ENCODE assay signal across 10 mouse cellular contexts in the genomic region with DNA sequence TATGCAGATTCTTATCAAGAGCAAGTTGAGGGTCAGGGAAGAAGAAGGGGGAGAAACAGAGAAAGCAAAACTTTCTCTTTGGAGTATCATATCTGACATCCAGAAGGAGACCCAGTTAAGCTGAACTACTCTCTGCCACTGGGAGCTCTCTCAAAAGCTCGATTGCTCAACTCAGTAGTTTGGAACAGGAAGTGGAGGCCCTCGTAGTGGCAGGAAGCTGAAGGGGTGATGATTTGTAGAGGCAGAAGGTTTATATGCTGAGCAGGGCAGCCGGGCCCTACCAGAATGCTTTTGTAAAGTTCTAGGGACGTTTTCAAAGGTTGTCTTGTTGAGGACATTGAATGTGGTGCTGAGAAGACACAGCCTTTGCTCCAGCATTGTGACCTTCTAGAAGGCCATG. TPM values are rescaled to one million over a fixed set of nuclear protein-coding genes. Genes with fewer than 3 reads are reported as not detected.
A peak's percentile ranks its signal among the peaks of the same experiment; 100 is the strongest.
DNase-seq lines count a peak whose midpoint lies in the region; ATAC-seq and TF ChIP-seq lines count a peak whose summit lies in the region.
"Had no signal": no experiment of that assay in that cellular context is flagged by ENCODE, and none has a peak within 500 bp of the region (broad histone marks: within the 10 kb centered on the region; RNA-seq: fewer than 3 reads in every experiment).

No protein-coding gene starts in this region.

- H3K4me2 ChIP-seq in heart, postnatal 0 days (ENCODE audit: low read depth, low read length) = no peak overlapping the region
- no peak overlapping the region for H3K4me2 ChIP-seq in hindbrain, embryonic 12.5 days (replicated peaks)
- no peak overlapping the region for H3K4me2 ChIP-seq in hindbrain, embryonic 16.5 days (ENCODE audit: low read length)
- H3K4me2 ChIP-seq: embryonic facial prominence, embryonic 13.5 days; hindbrain, embryonic 13.5 days had no signal

- no peak for TF ChIP-seq EP300 in heart, postnatal 0 days (IDR thresholded peaks at IDR 0.05; ENCODE audit: low read depth)

- ATAC-seq in heart, postnatal 0 days (ENCODE audit: insufficient read depth, low read depth) = no peak
- no peak for ATAC-seq in hindbrain, embryonic 12.5 days (ENCODE audit: low FRiP score)
- ATAC-seq in hindbrain, embryonic 16.5 days = no peak

- H3K9me3 ChIP-seq in heart, postnatal 0 days (replicated peaks; ENCODE audit: control insufficient read depth, low read length) = no peaks in the 10 kb centered on the region
- H3K9me3 ChIP-seq in hindbrain, embryonic 12.5 days (replicated peaks) = no peaks in the 10 kb centered on the region
- no peaks in the 10 kb centered on the region for H3K9me3 ChIP-seq in hindbrain, embryonic 16.5 days (ENCODE audit: control insufficient read depth, low read length)
- H3K9me3 ChIP-seq: embryonic facial prominence, embryonic 13.5 days; hindbrain, embryonic 13.5 days had no signal

- TF ChIP-seq CTCF in lung, adult 2 months (IDR thresholded peaks at IDR 0.05; ENCODE audit: insufficient read depth, low read length) = no peak
- TF ChIP-seq CTCF in heart, postnatal 0 days (IDR thresholded peaks at IDR 0.05; ENCODE audit: low read depth) = no peak

- 4% methylated on average over 4 of the region's 4 CpGs for WGBS in lung, adult 2 months
- WGBS in heart, postnatal 0 days = 27% methylated on average over 4 of the region's 4 CpGs
- 55% methylated on average over 4 of the region's 4 CpGs for WGBS in hindbrain, embryonic 12.5 days
- WGBS in hindbrain, embryonic 16.5 days = 71% methylated on average over 4 of the region's 4 CpGs

- H3K4me3 ChIP-seq in lung, adult 2 months (replicated peaks; ENCODE audit: extremely low read depth, low read depth, low read length) = no peak overlapping the region
- H3K4me3 ChIP-seq in heart, postnatal 0 days (ENCODE audit: low read depth, low read length) = no peak overlapping the region
- no peak overlapping the region for H3K4me3 ChIP-seq in hindbrain, embryonic 12.5 days
- no peak overlapping the region for H3K4me3 ChIP-seq in hindbrain, embryonic 16.5 days (ENCODE audit: low read length)
- H3K4me3 ChIP-seq: embryonic facial prominence, embryonic 13.5 days; hindbrain, embryonic 13.5 days had no signal

- no peak overlapping the region for H3K27ac ChIP-seq in heart, postnatal 0 days (ENCODE audit: low read depth)
- H3K27ac ChIP-seq in hindbrain, embryonic 12.5 days = no peak overlapping the region
- no peak overlapping the region for H3K27ac ChIP-seq in hindbrain, embryonic 16.5 days (ENCODE audit: low read depth, low read length)
- H3K27ac ChIP-seq: embryonic facial prominence, embryonic 13.5 days; hindbrain, embryonic 13.5 days; liver, embryonic 14.5 days had no signal

- TF ChIP-seq POLR2A in lung, adult 2 months (IDR thresholded peaks at IDR 0.05; ENCODE audit: borderline replicate concordance, extremely low read depth, low read depth, low read length) = no peak

- H3K36me3 ChIP-seq in heart, postnatal 0 days (replicated peaks; ENCODE audit: control insufficient read depth, insufficient read depth, low read length) = no peaks in the 10 kb centered on the region
- H3K36me3 ChIP-seq in hindbrain, embryonic 12.5 days = no peaks in the 10 kb centered on the region
- H3K36me3 ChIP-seq in hindbrain, embryonic 16.5 days (ENCODE audit: control insufficient read depth, insufficient read depth, low read length) = no peaks in the 10 kb centered on the region
- H3K36me3 ChIP-seq: embryonic facial prominence, embryonic 13.5 days; hindbrain, embryonic 13.5 days had no signal

- DNase-seq in lung, adult 18-20 months = peak; percentile 31 to 64
- DNase-seq in lung, adult 2 months = no peak
- peak; percentile 16 for DNase-seq in heart, postnatal 0 days (ENCODE audit: low spot score)
- peak; percentile 62 for DNase-seq in lung, postnatal 25 days (ENCODE audit: low spot score)
- no peak for DNase-seq in Muller cell, postnatal 12 days (ENCODE audit: inconsistent ontology term)

- no peak overlapping the region for H3K9ac ChIP-seq in heart, postnatal 0 days (replicated peaks; ENCODE audit: low read depth, low read length)
- no peak overlapping the region for H3K9ac ChIP-seq in hindbrain, embryonic 12.5 days
- H3K9ac ChIP-seq in hindbrain, embryonic 16.5 days (ENCODE audit: low read depth, low read length) = no peak overlapping the region
- H3K9ac ChIP-seq: embryonic facial prominence, embryonic 13.5 days; hindbrain, embryonic 13.5 days; liver, embryonic 14.5 days had no signal

- H3K27me3 ChIP-seq in heart, postnatal 0 days (ENCODE audit: control insufficient read depth, insufficient read depth, low read length) = peaks cover 11% of the 10 kb centered on the region; the same call in 1 of the 2 replicates
- peaks cover 29% of the 10 kb centered on the region for H3K27me3 ChIP-seq in hindbrain, embryonic 12.5 days
- H3K27me3 ChIP-seq in hindbrain, embryonic 16.5 days (replicated peaks; ENCODE audit: control insufficient read depth, insufficient read depth, low read length) = no peaks in the 10 kb centered on the region; the same call in 1 of the 2 replicates

- H3K4me1 ChIP-seq in lung, adult 2 months (ENCODE audit: control insufficient read depth, insufficient read depth, low read length) = no peaks in the 10 kb centered on the region; the same call in none of the 2 replicates
- H3K4me1 ChIP-seq in heart, postnatal 0 days (ENCODE audit: control insufficient read depth, insufficient read depth) = no peaks in the 10 kb centered on the region; the same call in 1 of the 2 replicates
- peaks cover 6% of the 10 kb centered on the region for H3K4me1 ChIP-seq in hindbrain, embryonic 12.5 days
- no peaks in the 10 kb centered on the region for H3K4me1 ChIP-seq in hindbrain, embryonic 16.5 days (ENCODE audit: control insufficient read depth, insufficient read depth, low read depth, low read length)
- H3K4me1 ChIP-seq: embryonic facial prominence, embryonic 13.5 days had no signal

RNA-seq across cellular contexts. Expression of gene Hivep3, which starts 5.1 kb away (rescaled TPM):
- 15.0 and 23.1 TPM in 2 replicates for polyA plus RNA-seq in lung, adult 2 months (2012; rRNA removed)
- 2.3 and 10.4 TPM in 2 replicates for total RNA-seq in heart, postnatal 0 days (2014; rRNA removed; ENCODE audit: low replicate concordance)
- polyA plus RNA-seq in heart, postnatal 0 days (2015; fragmentation: Nextera tagmentation; extraction: Ambion mirVana) = 5.8 and 6.6 TPM in 2 replicates
- polyA plus RNA-seq in hindbrain, embryonic 12.5 days (2016; fragmentation: Nextera tagmentation; extraction: Ambion mirVana) = 4.5 and 4.9 TPM in 2 replicates
- polyA plus RNA-seq in hindbrain, embryonic 16.5 days (2015; fragmentation: Nextera tagmentation; extraction: Ambion mirVana) = 16.0 and 17.7 TPM in 2 replicates

Comparison
In these comparisons a context has a peak if more than half of its experiments do, and no peak if none do; other contexts are left out.
1. DNase-seq: peak in lung, adult 18-20 months (2 of 2), heart, postnatal 0 days (single experiment) and lung, postnatal 25 days (single experiment); none in lung, adult 2 months (single experiment) and Muller cell, postnatal 12 days (single experiment).